ENCODE assay signal across 8 mouse cellular contexts in genomic region chr7:51913292-51914050, GRCm38 (mm10). TPM values are rescaled to one million over a fixed set of nuclear protein-coding genes. Genes with fewer than 3 reads are reported as not detected.
DNase-seq lines count a peak whose midpoint lies in the region; ATAC-seq lines count a peak whose summit lies in the region.

No protein-coding gene starts in this region.

- H3K9me3 ChIP-seq in embryonic facial prominence, embryonic 13.5 days = no peaks in the 10 kb centered on the region

- peak; percentile 3 for DNase-seq in cerebellum, adult 11 months
- DNase-seq in cerebellum, adult 8-10 months = no peak
- peak; percentile 69 for DNase-seq in 3134 (ENCODE audit: extremely low read depth, insufficient read length, low spot score)
- peak; percentile 50 for DNase-seq in induced T-regulatory cell, adult 2 months (ENCODE audit: low read depth)
- no peak for DNase-seq in c-Kit-positive CD71-positive TER-119-positive erythroid progenitor cells, embryonic 14.5 days (ENCODE audit: low spot score)
- DNase-seq in right cerebral cortex, postnatal 4 days = no peak
- no peak for DNase-seq in layer of hippocampus, adult 11-12 months (ENCODE audit: low spot score)

- H3K9ac ChIP-seq in embryonic facial prominence, embryonic 13.5 days = no peak overlapping the region

- peak overlapping the region; percentile 80 for H3K27ac ChIP-seq in embryonic facial prominence, embryonic 13.5 days

- H3K27me3 ChIP-seq in embryonic facial prominence, embryonic 13.5 days = no peaks in the 10 kb centered on the region

- H3K4me1 ChIP-seq in embryonic facial prominence, embryonic 13.5 days = peaks cover 15% of the 10 kb centered on the region

- 68% methylated on average over 3 of the region's 3 CpGs for WGBS in embryonic facial prominence, embryonic 13.5 days

- H3K36me3 ChIP-seq in embryonic facial prominence, embryonic 13.5 days = no peaks in the 10 kb centered on the region

- H3K4me3 ChIP-seq in embryonic facial prominence, embryonic 13.5 days = no peak overlapping the region

- peak; percentile 62; the same call in 1 of the 2 replicates for ATAC-seq in embryonic facial prominence, embryonic 13.5 days (ENCODE audit: insufficient number of reproducible peaks, insufficient read depth, low FRiP score, low TSS enrichment, low read depth)

- no peak overlapping the region for H3K4me2 ChIP-seq in embryonic facial prominence, embryonic 13.5 days

RNA-seq across cellular contexts. Expression of gene Fancf, which starts 51.4 kb away (rescaled TPM):
- polyA plus RNA-seq in embryonic facial prominence, embryonic 13.5 days (2015; fragmentation: Nextera tagmentation; extraction: Ambion mirVana) = 8.0 and 9.6 TPM in 2 replicates

RNA-seq across cellular contexts. Expression of gene Gas2, which starts 51.7 kb away (rescaled TPM):
- polyA plus RNA-seq in embryonic facial prominence, embryonic 13.5 days (2015; fragmentation: Nextera tagmentation; extraction: Ambion mirVana) = 37.6 and 39.0 TPM in 2 replicates

Comparison
In these comparisons a context has a peak if more than half of its experiments do, and no peak if none do; other contexts are left out.
1. DNase-seq: peak in cerebellum, adult 11 months (single experiment), 3134 (single experiment) and induced T-regulatory cell, adult 2 months (single experiment); none in cerebellum, adult 8-10 months (single experiment), c-Kit-positive CD71-positive TER-119-positive erythroid progenitor cells, embryonic 14.5 days (single experiment), right cerebral cortex, postnatal 4 days (single experiment) and layer of hippocampus, adult 11-12 months (single experiment).